Mouse (Mus musculus) midbrain, embryonic 13.5 days (tissue): ENCODE data around the gene Atp6v0a1. TPM values are rescaled to one million over a fixed set of nuclear protein-coding genes. Genes with fewer than 3 reads are reported as not detected.

Experiments
- ATAC-seq: fragments of 200-750 bp; cut with Nextera tagmentation; 2 replicates; pipeline ENCODE4 v1.8.0; 2017; ENCODE audit warnings: mild to moderate bottlenecking, moderate TSS enrichment, moderate library complexity
- H3K27ac ChIP-seq: fragments of 300-500 bp; sonication (generic); 2 replicates; pipeline ENCODE4 v1.5.1; 2015; ENCODE audit warnings: inconsistent platforms, mild to moderate bottlenecking, moderate library complexity
- H3K27me3 ChIP-seq: fragments of 300-500 bp; sonication (generic); 2 replicates; pipeline ENCODE4 v1.6.1; 2015; ENCODE audit warnings: mild to moderate bottlenecking, inconsistent platforms
- H3K36me3 ChIP-seq: fragments of 300-500 bp; sonication (generic); 2 replicates; pipeline ENCODE4 v1.6.1; 2015; ENCODE audit warnings: mild to moderate bottlenecking, inconsistent platforms
- H3K4me1 ChIP-seq: fragments of 300-500 bp; sonication (generic); replicated peaks from 2 replicates; pipeline ENCODE4 v1.6.1; 2015; ENCODE audit warnings: inconsistent platforms
- H3K4me2 ChIP-seq: fragments of 300-500 bp; sonication (generic); replicated peaks from 2 replicates; pipeline ENCODE4 v1.6.1; 2015; ENCODE audit warnings: moderate library complexity, mild to moderate bottlenecking, inconsistent platforms
- H3K4me3 ChIP-seq: fragments of 300-500 bp; sonication (generic); replicated peaks from 2 replicates; pipeline ENCODE4 v1.5.1; 2015; ENCODE audit warnings: mild to moderate bottlenecking, inconsistent platforms
- H3K9ac ChIP-seq: fragments of 300-500 bp; sonication (generic); replicated peaks from 2 replicates; pipeline ENCODE4 v1.6.1; 2015; ENCODE audit warnings: mild to moderate bottlenecking, inconsistent platforms
- H3K9me3 ChIP-seq: fragments of 300-500 bp; sonication (generic); 2 replicates; pipeline ENCODE4 v1.6.1; 2016; ENCODE audit warnings: mild to moderate bottlenecking, inconsistent platforms
- WGBS: fragments of 180-500 bp; shearing (Covaris S2); methylation state at CpG from one replicate; pipeline ENCODE4 v1.1.7; 2015; 5-methylcytosine and 5-hydroxymethylcytosine counted together
- polyA plus RNA-seq: library from polyadenylated mRNA; unstranded; fragments of >200 nt; fragmentation: Nextera tagmentation; extraction: Ambion mirVana; gene quantifications from 2 replicates; pipeline ENCODE4 v1.2.1, GENCODE M21; 2015

Atp6v0a1 gene
- polyA plus RNA-seq, 1 experiment from 2014 or later: 90.8 TPM

- peaks cover 89% of the 10 kb centered on the region for H3K36me3 ChIP-seq
- no peak overlapping the region for H3K9ac ChIP-seq
- no peaks in the 10 kb centered on the region for H3K9me3 ChIP-seq
- H3K27ac ChIP-seq: no peak overlapping the region
- no peaks in the 10 kb centered on the region for H3K27me3 ChIP-seq
- H3K4me1 ChIP-seq: no peaks in the 10 kb centered on the region
- H3K4me3 ChIP-seq: no peak overlapping the region
- 93% methylated on average over 17 of the region's 17 CpGs for WGBS
- no peak overlapping the region for H3K4me2 ChIP-seq
- no peak for ATAC-seq
Observed at GRCm38 (mm10) chr11:101033856-101034500, 24.7 kb downstream of the Atp6v0a1 start.

DNA sequence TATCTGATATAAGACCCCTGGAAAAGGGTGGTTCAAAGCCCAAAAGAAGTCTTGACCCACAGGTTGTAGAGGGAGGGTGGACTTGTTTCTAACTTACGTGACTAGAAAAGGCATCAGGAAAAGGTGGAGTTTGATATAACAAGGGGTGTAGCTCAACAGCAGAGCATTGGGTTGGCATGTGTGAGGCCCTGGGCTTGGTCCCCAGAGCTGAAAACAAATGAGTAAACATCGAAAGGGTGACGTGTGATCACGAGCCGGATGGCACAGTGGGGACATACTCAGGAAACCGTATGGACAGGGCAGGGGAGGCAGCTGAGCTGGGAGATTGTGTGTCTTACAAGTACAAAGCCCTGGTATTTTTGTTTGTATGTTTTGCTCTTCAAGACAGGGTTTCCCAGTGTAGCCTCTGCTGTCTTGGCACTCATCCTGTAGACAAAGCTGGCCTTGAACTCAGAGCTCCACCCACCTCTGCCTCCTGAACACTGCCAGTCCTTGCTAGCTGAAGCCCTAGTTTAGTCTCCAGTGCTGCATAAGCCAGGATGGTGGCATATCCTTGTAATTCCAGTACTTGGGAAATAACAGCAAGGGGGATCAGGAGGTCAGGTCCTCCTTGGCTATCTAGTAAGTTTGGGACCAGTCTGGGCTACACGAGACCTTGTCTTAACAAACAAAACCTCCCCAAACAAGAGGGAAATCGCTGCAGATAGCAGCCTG lies 25.5 kb downstream of the Atp6v0a1 start:
- no peaks in the 10 kb centered on the region for H3K9me3 ChIP-seq
- no peaks in the 10 kb centered on the region for H3K27me3 ChIP-seq
- no peaks in the 10 kb centered on the region for H3K4me1 ChIP-seq
- 97% methylated on average over 8 of the region's 8 CpGs for WGBS
- no peak overlapping the region for H3K4me3 ChIP-seq
- peaks cover 92% of the 10 kb centered on the region for H3K36me3 ChIP-seq
- H3K27ac ChIP-seq: no peak overlapping the region
- ATAC-seq: no peak
- no peak overlapping the region for H3K4me2 ChIP-seq
- H3K9ac ChIP-seq: no peak overlapping the region

DNA sequence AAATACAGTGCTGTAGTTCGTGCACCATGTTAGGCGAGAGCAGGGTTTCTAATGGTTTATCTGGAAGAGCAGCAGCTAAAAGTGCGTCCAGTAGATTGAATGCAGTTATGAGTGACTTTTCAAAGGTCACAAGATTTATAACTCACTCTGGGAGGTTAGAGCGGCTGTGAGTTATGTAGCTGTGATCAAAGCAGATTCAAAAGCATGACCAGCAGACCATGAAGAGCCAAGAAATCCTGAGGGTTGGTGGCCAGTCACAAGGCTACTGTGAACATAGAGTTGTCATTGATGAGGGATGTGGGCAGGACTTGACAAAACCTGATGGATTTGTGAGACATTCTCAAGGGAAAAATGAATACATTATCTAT lies 26.1 kb downstream of the Atp6v0a1 start:
- Histone ChIP-seq H3K9me3 (no peaks in the 10 kb centered on the region), H3K9ac (no peak overlapping the region), H3K27ac (no peak overlapping the region), H3K27me3 (no peaks in the 10 kb centered on the region), H3K36me3 (peaks cover 92% of the 10 kb centered on the region), H3K4me3 (no peak overlapping the region), H3K4me1 (no peaks in the 10 kb centered on the region), H3K4me2 (no peak overlapping the region)
- no peak for ATAC-seq
- WGBS: 84% methylated on average over 4 of the region's 4 CpGs

DNA sequence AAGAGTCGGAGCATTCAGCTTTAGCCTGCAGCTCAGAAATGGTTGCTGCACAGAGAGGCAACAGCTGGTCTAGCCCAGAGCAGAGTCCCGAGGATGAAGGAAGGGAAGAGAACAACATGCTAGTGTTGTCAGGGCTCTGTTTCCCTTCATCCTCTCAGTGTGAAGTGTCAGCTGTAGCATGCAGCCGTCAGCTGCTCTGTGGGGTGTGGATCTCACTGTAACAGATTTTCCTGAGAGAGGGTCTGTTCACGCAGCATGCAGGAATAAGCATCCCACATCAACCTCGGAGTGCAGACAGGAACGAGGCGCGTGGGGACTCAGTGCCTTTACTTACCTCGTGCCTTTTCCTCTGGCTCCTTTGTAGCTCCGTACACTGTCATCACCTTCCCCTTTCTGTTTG lies 28.5 kb downstream of the Atp6v0a1 start:
- H3K9ac ChIP-seq: no peak overlapping the region
- H3K9me3 ChIP-seq: no peaks in the 10 kb centered on the region
- H3K4me2 ChIP-seq: no peak overlapping the region
- 87% methylated on average over 10 of the region's 10 CpGs for WGBS
- ATAC-seq: no peak
- H3K4me1 ChIP-seq: no peaks in the 10 kb centered on the region
- peaks cover 94% of the 10 kb centered on the region for H3K36me3 ChIP-seq
- H3K27me3 ChIP-seq: no peaks in the 10 kb centered on the region
- no peak overlapping the region for H3K27ac ChIP-seq
- H3K4me3 ChIP-seq: no peak overlapping the region

GRCm38 (mm10) chr11:101045826-101046225 lies 36.6 kb downstream of the Atp6v0a1 start:
- Histone ChIP-seq H3K4me3 (no peak overlapping the region), H3K36me3 (peaks cover 98% of the 10 kb centered on the region), H3K4me1 (no peaks in the 10 kb centered on the region), H3K9ac (no peak overlapping the region), H3K27ac (no peak overlapping the region), H3K9me3 (no peaks in the 10 kb centered on the region), H3K4me2 (no peak overlapping the region), H3K27me3 (no peaks in the 10 kb centered on the region)
- WGBS: 92% methylated on average over 4 of the region's 4 CpGs
- no peak for ATAC-seq

- 69% methylated on average over 9 of the region's 9 CpGs for WGBS
- Histone ChIP-seq H3K4me1 (no peaks in the 10 kb centered on the region), H3K27ac (no peak overlapping the region), H3K9me3 (no peaks in the 10 kb centered on the region), H3K9ac (no peak overlapping the region), H3K4me3 (no peak overlapping the region), H3K36me3 (peaks cover 98% of the 10 kb centered on the region), H3K4me2 (no peak overlapping the region), H3K27me3 (no peaks in the 10 kb centered on the region)
- no peak for ATAC-seq
Observed at GRCm38 (mm10) chr11:101046440-101046839, 37.2 kb downstream of the Atp6v0a1 start.

DNA sequence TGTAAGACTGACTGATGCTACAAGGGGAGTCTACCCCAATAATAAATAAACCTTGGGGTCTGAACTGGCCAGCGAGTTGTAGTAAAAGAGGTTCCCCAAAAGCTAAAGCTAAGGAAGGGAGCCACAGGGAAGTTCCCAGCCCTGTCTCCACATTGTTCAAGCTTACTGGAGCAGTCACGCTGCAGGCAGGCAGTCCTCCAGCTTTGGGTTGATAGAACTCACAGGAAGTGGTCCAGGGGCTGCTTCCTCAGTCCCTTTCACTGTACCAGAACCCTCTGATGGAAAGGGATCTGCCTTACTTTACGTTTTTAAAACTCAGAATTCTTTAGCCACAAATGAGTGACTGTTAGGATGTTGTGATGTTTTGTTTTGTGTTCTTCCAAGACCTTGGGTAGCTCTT lies 38.2 kb downstream of the Atp6v0a1 start:
- Histone ChIP-seq H3K27ac (no peak overlapping the region), H3K9ac (no peak overlapping the region), H3K4me3 (no peak overlapping the region), H3K4me1 (no peaks in the 10 kb centered on the region), H3K36me3 (peaks cover 98% of the 10 kb centered on the region), H3K27me3 (no peaks in the 10 kb centered on the region), H3K9me3 (no peaks in the 10 kb centered on the region), H3K4me2 (no peak overlapping the region)
- no peak for ATAC-seq
- 87% methylated on average over 3 of the region's 3 CpGs for WGBS

- ATAC-seq: no peak
Observed at GRCm38 (mm10) chr11:101050359-101050758, 41.1 kb downstream of the Atp6v0a1 start.

DNA sequence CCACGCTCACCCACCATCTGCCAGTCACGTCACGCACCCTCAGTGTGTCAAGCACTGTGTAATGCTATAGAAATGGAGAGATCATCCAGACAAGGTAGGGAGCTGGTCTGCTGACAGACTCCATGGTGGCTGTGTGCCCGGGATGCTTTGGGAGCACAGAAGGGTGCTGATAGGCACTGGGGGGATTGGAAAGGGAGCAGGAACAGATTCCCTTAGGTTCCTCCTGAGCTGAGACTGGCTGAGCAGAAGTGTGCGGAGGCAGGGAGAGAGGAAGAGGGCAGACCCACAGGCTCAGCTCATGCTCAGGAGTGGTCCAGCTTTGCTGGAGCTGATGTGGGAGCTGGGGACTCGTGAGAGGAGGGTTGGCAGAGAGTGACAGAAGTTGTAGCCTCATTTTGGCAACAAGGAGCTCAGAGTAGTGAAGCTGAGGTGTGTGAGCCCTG lies 41.8 kb downstream of the Atp6v0a1 start:
- Histone ChIP-seq H3K4me1 (no peaks in the 10 kb centered on the region), H3K36me3 (peaks cover 96% of the 10 kb centered on the region), H3K9ac (no peak overlapping the region), H3K4me2 (no peak overlapping the region), H3K27me3 (no peaks in the 10 kb centered on the region), H3K4me3 (no peak overlapping the region), H3K9me3 (no peaks in the 10 kb centered on the region; the same call in 1 of the 2 replicates), H3K27ac (no peak overlapping the region)
- WGBS: 83% methylated on average over 6 of the region's 6 CpGs
- ATAC-seq: no peak

More at GRCm38 (mm10) chr11:101050359-101050758, 41.1 kb downstream of the Atp6v0a1 start:
- Histone ChIP-seq H3K36me3 (peaks cover 96% of the 10 kb centered on the region), H3K9me3 (no peaks in the 10 kb centered on the region; the same call in 1 of the 2 replicates), H3K27ac (no peak overlapping the region), H3K4me1 (no peaks in the 10 kb centered on the region), H3K4me3 (no peak overlapping the region), H3K27me3 (no peaks in the 10 kb centered on the region), H3K9ac (no peak overlapping the region), H3K4me2 (no peak overlapping the region)
- 92% methylated on average over 9 of the region's 9 CpGs for WGBS

DNA sequence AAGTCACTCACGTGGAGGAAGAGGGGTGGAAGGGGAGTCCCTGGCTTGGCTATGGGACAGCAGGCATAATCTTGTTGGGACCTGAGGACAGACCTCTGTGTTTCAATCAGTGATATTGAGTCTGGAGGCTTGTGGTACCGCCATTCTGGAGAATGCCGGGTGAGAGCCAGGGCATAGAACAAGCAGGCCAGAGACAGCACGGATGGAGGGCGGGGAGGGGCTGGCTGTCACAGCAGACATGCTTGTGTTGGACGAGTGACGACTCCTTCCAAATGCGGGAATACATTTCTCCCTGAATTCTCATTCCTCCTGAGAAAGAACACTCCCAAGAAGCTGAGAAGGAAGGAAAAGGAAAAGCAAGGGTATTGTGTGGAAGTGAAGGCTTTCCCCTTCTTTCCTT lies 42.4 kb downstream of the Atp6v0a1 start:
- Histone ChIP-seq H3K4me3 (no peak overlapping the region), H3K9me3 (no peaks in the 10 kb centered on the region; the same call in 1 of the 2 replicates), H3K36me3 (peaks cover 95% of the 10 kb centered on the region), H3K27me3 (no peaks in the 10 kb centered on the region), H3K4me2 (no peak overlapping the region), H3K27ac (no peak overlapping the region), H3K4me1 (no peaks in the 10 kb centered on the region), H3K9ac (no peak overlapping the region)
- ATAC-seq: no peak
- 89% methylated on average over 8 of the region's 8 CpGs for WGBS

GRCm38 (mm10) chr11:101052751-101053473 lies 43.7 kb downstream of the Atp6v0a1 start:
- Histone ChIP-seq H3K27me3 (no peaks in the 10 kb centered on the region), H3K36me3 (peaks cover 94% of the 10 kb centered on the region), H3K4me1 (no peaks in the 10 kb centered on the region), H3K4me2 (no peak overlapping the region), H3K27ac (no peak overlapping the region), H3K9ac (no peak overlapping the region), H3K4me3 (no peak overlapping the region), H3K9me3 (no peaks in the 10 kb centered on the region; the same call in 1 of the 2 replicates)
- WGBS: 91% methylated on average over 10 of the region's 10 CpGs
- no peak for ATAC-seq

DNA sequence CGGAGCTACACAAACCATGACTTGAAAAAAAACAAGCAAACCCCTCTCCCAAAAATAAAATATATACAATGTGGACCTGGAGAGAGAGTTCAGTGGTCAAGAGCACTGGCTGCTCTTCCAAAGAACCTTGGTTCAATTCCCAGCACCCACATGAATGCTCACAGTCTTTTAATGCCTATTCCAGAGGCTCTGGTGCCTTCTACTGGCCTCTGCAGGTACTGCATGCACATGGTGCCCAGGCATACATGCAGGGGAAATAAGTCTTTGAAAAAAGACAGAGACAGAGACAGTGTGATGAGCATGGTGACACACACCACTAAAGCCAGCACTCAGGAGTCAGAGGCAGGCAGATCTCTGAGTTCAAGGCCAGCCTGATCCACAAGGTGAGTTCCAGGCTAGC lies 44.7 kb downstream of the Atp6v0a1 start:
- no peak overlapping the region for H3K9ac ChIP-seq
- H3K27ac ChIP-seq: no peak overlapping the region
- ATAC-seq: no peak
- no peaks in the 10 kb centered on the region; the same call in 1 of the 2 replicates for H3K9me3 ChIP-seq
- no peak overlapping the region for H3K4me2 ChIP-seq
- H3K27me3 ChIP-seq: no peaks in the 10 kb centered on the region
- H3K4me3 ChIP-seq: no peak overlapping the region
- H3K36me3 ChIP-seq: peaks cover 94% of the 10 kb centered on the region
- no peaks in the 10 kb centered on the region for H3K4me1 ChIP-seq
- WGBS: 100% methylated on average over 1 of the region's 1 CpGs
